Mouse (Mus musculus): ENCODE results near the gene Col12a1.
"Not testable (repeated sequence)": the region's sequence is repeated elsewhere in the genome, so short reads cannot be mapped to it uniquely, and the experiment has no call there.

The Col12a1 gene

DNA sequence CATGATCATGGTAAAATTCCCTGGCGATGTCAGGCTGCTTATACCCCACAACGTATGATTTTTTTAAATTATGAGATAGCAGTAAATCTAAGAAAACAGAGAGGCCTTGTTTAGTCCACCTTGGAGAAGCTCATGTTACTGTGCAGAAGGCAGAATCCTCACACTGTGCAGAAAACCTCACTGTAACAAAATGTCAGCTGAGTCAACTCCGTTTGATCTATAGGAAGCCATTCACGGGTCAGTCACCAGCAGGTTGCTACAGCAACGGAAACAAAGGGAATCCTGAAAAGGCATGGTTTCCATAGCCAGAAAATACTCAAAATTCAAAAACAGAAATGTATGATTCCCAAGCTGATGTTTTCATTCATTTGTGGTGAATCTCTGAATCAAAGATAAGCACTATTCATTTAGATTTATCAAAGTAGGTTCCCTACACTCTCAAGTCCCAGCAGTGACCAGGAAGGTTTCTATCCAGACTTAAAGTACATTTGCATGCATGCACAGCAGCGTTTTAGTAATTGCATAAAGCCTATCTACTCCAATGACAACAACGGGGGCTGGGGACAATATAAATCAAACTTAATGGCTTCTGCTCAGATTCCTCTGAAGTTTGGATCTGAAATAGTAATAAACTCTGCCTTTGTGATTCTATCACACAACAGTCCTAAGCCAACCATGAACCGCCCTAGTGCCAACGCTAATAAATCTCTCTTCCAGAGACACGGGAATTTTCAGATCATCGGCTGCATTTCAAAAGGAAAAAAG, 28.7 kb downstream of the Col12a1 start:
- peak; percentile 75 for DNase-seq (ENCODE audit: low spot score)

DNA sequence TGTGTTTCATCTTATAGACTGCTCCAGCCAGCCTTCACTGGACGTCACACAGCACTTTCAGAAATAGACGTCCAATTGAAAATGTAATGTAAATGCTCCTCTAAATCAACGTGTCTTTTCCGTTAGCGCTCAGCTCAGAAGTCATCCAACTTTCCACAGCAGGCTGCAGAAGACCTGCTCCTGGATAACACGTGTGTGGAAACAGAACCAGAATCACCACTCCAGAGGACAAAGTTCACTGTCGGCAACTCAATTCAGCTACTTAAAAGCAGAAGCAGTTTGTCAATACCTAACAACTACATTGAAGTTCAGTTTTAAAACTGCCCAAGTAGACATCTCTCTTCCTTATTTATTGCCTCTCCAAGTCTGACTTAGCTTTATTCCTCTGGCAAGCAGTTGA, 29.3 kb downstream of the Col12a1 start:
- peak; percentile 23 for DNase-seq (ENCODE audit: low spot score)

DNA sequence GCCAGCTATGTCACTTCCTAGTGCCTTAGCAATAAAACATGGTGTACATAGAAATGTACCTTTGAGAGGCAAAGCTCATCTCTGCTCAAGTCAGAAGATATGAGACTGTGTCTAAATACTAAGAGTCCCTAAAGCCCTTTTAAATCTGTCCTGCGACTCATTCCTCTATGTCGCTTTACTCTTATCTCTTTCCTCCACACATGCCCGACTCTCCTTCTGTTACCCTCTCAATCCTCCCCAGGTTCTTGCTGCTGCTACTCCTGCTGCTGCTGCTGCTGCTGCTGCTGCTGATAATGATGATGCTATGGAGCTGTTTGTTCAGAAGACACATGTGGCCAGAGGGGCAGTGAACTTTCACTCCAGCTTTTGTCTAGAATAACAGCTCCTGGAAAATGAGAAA, 31.4 kb downstream of the Col12a1 start:
- no peak for DNase-seq (ENCODE audit: low spot score)

DNA sequence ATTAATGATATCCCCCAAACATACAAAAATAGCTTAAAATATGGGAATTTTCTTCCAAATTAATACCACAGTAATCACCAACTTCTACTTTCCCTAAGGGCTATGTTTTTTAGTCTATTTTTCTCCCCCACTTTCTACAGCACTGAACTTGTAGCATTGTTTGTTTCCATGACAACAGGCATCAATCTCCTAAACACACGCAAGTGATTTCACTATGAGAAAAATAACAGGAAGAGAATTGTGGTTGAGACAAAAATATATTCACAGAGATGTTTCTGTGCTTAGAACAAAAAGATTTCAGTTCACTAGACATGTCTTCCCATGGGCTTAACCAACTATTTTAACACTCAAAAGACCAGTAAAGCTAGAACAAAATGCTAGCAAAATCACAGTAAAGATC, 32.6 kb downstream of the Col12a1 start:
- peak; percentile 13 for DNase-seq (ENCODE audit: low spot score)

DNA sequence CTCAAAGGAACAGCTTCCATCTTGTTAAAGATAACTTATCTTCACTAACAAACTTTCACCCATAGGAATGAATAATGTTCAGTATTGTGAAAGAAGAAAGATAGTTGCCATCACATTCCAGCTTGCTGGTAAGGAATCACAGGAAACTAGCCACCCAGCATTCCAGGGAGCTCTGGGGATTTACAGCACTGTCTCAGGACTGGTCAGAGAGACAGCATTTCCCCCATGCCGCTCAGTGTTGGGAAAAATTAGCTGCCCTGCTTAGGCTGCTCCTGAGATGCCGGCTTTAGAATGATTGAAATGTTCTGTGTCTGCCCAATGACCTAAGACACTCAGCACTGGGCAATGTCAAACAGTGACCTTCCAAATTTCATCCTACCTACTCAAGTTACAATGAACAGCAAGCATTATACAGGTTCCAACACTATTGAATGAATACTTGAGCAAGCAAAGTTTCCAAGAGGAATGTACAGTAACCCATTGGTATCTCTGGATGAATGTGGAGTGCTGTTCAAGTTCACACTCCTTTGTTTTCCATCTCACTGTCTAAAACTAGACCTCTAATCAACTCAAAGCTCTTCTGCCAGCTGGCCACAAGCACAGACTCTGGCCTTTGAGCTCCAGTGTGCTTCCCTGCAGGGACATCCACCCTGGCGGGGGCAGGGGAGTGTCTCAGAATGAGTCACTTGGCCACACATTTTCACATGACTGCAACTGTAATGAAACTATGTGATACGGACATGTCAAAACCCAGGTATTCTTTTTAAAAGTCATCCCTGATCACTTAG, 38.0 kb downstream of the Col12a1 start:
- DNase-seq (ENCODE audit: low spot score), result peak; percentile 35

DNA sequence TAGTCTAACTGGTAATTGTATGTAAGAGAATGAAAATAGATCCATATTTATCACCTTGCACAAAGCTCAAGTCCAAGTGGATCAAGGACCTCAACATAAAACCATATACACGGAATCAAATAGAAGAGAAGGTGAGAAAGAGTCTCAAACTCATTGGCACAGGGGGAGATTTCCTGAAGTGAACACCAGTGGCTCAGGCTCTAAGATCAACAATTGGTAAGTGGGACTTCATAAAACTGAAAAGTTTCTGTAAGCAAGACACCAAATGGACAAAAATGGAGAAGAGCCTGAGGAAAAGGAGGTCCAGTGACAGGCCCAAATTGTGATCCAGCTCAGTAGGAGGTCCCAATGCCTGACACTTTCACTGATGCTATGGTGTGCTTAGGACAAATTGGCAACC, 49.8 kb downstream of the Col12a1 start:
- not testable (repeated sequence) for DNase-seq (ENCODE audit: low spot score)

DNA sequence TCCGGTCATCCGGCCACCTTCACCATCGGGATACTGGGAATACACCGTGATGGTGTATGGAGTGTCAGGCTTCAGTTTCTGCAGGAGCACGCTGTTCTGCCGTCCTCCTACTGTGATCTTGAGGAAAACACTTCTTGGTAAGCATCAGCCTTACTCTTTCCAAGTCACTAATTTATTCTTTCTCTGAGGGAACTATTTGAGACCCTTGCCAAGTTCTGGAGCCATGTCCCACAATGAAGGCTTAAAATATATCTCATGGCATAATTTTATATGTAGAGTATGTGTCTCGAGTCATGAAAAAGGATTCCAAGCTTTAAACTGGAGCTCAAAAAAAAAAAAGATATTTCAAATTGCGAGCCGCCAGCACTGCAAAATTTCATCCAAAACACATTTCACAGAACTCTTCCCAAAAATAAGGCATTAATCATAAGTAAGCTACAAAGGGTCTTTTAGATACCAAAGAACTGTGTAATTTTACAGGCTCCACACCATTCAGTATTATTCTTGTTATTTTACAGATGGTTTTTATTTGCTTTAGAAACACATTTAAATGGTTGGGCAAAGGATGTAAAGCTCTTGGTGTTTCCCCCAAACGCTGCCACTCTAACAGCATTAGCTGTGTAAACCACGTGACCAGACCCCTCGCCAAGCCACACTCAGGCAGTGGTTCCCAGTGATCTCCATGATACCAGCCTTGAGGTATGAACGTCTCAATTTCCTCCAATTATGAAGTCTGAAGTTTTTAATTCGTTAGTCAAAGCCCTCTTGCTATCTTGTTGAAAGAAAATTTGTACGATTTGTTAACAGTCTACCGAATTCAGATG, 65.1 kb downstream of the Col12a1 start:
- no peak for DNase-seq (ENCODE audit: low spot score)

DNA sequence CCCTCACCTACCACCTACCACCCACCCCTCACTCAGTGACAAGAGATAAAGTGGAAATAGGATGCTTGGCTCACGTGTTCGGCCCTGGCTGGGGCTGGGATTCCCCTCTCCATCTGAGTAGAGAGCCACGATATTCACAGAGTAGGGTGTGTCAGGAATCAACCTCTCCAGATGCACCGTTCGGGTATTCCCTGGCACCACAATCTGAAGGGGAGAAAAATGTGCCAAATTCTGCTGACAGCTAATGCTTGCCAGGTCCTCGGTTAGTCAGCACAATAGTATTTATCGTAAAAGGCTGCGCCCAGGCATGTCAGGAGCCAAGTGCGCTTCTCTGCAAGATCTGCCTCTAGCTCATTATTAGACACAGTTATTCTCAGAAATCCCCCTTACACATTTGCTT, 70.0 kb downstream of the Col12a1 start:
- DNase-seq (ENCODE audit: low spot score), result no peak

DNA sequence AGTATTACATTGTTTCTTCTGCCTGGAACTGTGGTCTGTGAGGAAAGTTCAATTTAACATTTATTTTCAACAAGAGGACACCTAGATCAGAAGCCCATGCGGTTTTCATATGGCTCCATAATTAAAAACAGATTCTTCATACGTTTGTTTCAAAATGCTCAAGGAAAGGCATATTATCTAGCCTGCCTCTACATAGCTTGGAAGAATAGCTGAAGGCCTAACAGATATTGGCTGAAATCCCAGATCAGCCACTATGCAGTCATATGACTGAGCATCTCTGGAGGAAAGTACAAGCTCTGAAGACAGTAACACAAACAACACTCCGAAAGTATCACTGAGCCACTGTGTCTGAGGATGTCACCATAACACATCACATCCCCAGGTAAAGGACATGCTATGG, 72.9 kb downstream of the Col12a1 start:
- no peak for DNase-seq (ENCODE audit: low spot score)

DNA sequence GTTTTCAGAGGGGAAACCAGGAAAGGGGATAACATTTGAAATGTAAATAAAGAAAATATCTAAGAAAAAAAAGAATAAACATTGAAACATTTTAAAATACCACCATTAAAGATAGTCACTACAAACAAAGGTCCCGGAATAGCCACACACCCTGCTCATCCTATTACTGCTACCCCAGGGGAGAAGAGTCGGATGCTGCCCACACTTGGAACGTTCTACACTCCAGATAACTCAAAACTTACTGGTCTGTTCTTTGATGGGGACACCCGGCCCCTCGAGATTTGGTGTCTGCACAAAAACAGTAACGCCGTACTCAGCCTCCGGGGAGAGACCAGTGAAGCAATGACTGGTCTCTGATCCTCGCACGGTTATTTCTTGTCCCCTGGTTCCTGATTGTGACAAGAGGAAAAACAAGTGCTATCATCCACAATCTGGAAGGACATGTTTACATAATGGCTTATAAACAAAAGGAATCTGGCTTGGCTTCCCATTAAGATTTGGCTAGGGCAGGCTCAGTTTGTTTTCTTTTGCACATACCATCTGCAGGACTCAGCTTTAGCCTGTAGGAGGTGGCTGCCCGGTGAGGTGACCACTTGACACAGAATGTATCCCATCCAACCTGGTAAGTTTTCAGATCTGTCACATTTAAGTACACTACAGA, 79.1 kb downstream of the Col12a1 start:
- DNase-seq (ENCODE audit: low spot score), result no peak

DNA sequence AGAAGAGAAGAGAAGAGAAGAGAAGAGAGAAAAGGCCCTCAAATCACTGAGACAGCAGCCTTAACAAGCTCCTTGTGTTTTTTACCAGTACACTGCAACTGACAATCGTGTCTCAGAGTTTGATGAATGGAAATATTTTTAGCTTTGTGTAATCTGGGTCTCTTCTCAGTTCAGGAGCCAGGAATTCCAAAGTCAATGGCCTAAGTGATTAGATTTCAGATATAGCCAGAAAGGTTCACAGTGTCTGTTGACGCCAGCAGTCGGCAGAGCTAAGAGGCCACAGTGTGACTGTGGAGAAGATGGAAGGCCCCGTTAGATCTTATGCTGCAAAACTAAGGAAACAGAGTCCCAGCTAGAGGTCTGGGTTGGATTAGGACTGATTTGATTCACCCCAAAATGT, 80.8 kb downstream of the Col12a1 start:
- peak; percentile 11 for DNase-seq (ENCODE audit: low spot score)

DNA sequence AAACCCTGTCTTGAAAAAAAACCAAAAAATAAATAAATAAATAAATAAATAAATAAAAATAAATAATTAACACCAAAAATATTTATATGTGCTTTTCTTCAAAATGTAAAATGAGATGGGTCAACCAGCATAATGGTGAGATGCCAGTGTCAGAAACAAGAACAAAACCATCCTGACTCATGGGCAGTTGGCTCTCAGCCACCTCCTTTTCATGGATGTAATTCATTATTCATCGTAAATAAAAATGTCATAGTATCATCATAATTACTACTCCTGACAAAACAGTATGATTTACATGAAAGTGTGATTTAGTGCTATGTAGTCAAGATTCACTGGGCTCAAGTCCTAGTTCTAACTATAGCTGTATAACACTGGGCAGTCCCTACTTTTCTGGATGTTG, 84.6 kb downstream of the Col12a1 start:
- no peak for DNase-seq (ENCODE audit: low spot score)

DNA sequence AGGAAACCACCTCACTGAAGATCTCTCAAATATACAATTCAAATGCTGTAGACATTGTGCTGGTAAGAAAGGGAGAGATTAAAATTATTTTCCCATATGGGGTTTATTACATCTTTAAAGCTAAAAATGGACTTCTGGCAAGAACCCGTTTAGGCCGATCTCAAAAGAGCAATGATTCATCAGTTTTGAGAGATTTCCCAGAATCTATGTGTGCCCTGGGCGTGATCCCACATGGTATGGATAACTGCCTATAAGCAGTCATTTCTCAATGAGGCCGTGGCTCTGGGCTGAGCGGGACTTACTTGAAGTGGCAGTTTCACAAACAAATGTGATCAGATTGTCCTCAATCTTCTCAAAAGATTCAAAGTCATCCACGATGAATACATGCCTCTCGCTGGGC, 87.4 kb downstream of the Col12a1 start:
- no peak for DNase-seq (ENCODE audit: low spot score)

DNA sequence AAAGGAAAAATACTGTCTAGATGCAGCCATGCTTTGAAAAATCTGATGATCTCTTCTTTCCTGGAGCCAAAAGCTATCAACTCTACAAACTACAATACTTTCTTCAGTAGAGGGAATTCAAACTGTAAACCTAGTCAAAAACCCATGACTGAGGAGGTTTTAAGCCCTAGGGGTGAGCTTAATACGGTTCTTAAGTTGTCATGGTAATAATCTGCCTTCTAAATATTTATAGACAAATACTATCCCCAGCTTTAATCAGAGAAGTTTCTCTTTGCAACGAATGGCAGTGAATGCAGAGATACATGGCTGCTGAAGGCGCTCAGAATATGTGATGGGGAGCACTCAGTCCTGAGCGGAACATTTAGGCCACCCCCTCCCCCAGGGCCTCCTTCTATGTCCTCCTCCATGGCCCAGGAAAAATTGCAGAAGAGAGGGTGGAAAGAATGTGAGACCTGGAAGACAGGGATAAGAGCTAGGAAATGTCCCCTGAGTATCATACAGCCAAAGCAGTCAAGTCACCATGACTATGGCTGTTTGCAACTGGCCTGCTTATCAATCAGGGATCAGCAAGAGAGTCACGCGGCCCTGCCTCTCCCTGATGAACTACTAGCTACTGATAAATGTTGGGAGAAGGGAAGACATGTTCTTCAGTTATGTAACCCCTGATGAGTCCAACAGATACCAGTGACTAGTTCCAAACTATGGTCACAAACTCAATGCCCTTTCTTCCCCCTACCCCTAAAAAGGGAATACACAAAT, 99.6 kb downstream of the Col12a1 start:
- DNase-seq (ENCODE audit: low spot score), result no peak

DNA sequence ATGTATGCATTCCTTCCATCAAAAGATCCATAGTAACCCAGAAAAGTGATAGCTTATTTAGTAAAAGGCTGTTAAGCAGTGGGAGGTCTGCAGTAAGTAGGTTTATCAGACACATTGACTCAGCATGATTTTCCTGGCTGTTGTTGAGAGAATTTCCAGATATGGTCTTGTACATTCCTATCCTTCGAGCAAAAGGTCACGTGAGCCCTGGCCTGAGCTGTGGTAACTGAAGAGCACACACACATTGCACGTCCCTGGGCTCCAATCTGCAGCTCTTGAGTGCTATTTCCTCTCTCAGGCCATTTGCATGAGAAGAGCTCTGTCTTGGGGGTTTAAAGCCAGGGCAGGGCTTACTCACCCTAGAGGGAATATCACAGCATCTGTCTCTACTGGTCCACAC, 101.3 kb downstream of the Col12a1 start:
- DNase-seq (ENCODE audit: low spot score), result peak; percentile 60

DNA sequence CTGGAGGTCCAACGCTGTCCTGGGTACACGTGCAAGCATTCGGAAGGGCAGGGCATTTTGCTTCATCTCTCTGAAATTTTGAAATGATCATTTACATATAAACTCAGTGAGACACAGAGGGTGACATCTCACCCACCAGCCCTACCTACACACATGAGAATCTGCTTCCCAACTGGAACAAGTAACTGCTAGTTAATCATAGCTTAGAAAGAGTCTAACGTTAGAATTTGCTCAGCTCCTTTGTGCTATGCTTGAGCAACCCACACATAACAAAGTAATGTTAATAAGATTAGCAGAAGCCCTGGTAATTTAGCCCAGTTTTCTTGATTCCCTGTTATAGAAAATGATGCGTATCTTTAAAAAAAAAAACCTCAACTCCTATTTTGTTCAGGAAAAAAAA, 102.6 kb downstream of the Col12a1 start:
- no peak for DNase-seq (ENCODE audit: low spot score)

DNA sequence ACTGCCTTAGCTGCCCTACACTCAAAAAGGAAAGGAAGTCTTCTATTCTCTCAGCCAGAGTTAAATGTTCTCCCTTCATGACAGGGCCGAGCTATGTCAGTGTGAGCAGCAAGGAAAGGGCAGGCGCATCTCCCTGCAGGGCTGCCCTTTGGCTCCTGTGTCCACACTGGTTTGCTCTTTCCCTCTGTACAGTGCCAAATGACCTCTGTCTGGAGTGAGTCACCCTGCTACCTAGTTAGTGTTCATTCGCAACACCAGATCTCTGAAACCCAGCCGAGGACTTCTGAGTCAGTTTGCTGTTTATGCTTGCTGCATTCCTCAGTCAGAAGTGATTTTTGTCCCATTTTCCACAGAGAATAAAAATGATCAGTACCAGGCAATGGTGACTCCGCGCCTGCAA, 108.3 kb downstream of the Col12a1 start:
- peak; percentile 46 for DNase-seq (ENCODE audit: low spot score)

DNA sequence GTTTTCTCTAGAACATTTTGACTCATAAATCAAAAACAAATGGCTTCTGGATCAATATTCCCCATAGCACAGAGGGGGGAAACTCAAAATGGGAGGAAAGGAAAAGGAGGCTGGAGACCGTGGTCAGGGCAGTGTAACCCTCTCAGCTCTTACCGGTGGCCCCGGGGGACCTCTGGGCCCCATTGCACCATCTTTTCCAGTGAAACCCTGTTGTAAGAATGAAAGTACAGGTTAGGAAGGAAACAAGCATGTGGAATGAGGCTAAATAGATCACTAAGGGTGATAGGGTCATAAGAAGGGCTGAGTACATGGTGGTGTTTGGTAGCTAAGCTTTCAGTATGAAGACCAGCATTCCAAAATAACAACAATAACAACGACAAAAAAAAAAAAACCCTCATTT, 109.0 kb downstream of the Col12a1 start:
- no peak for DNase-seq (ENCODE audit: low spot score)

DNA sequence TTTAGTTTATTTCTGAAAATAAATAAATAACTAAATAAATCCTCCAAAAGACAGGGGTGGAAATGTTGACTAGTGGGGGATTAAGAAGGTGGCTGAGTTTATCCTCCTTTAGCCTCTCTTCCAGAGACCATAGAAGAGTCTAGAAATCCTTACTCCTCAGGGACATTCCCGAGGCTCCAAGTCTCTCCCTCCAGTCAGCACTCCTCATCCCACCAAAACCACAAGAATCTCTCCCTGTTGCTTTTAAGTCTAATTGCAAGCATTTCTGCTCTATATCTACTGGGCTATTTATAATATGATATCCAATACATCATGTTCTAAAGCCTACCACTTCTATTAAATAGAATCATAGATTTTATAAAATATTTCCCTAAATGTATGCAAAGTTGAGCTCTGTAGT, 109.8 kb downstream of the Col12a1 start:
- no peak for DNase-seq (ENCODE audit: low spot score)

DNA sequence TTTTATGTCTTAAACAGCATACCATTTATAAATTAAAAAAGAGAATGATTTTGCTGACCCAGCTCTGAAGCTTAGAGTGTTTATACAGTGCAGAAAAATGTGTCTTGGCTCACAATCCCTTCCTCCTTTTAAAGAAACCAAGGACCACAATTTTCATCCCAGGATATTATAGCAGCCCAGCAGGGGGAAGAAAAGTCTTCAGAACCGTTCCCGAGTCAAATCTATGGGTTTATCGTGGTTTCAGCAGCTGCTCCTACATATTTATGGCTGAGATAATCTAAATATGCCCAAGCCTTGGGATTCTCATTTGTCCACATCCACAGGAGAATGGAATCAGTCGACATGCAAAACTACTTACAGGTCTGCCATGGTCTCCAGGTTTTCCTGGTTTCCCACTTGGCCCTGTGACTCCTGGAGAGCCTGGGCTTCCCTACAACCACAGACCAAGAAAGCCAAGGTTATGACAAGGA, 110.5 kb downstream of the Col12a1 start:
- no peak for DNase-seq (ENCODE audit: low spot score)

DNA sequence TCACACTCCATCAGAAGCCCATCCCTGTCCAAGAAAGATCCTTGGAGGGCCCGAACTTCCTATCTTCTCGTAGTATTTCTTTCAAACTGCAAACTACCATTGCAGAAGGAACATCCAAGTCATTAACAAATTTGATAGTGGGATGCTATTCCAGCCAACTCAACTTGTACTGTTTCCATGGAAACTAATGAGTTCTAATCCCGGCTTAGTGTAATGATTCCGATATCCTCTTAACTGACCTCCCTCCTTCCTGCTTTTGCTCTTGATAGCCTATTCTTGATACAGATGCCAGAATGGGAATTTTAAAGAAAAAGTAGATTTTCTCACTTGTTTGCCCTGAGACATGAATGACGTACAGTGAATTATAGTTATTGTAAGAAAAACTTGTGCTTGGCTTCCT, 112.5 kb downstream of the Col12a1 start:
- no peak for DNase-seq (ENCODE audit: low spot score)

All from embryo, embryonic 10 days (tissue).